In the genomic region with DNA sequence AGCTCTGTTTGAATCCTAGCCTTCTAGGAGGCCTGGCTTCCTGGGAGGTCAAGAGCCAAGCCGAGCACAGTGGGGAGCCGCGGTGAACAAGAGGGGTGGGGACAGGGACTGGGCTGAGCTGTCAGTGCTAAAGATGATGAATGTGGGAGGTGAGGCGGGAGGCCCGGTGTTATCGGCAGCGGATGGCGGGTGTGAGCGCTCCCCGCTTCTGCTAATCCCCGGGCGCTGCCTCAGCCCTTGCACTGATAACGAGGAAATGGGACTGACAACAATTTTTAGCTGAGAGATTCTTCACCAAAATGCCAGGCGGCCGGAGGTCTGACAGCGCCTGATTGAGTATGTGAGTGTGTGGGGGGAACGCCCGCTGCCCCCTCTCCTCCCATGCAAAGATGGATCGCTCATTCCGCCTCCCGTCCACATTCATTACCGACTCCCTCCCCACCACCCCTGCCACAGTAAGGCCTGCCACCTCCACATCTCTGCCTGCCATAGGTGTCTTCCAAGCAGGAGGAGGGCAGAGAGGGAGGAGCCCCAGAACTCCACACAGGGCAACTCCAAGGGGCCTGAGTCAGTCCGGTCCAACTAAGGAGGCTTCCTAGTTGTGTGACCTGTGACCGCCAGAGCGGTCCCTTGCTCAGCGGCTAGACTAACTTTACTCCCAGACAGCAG, we compare ENCODE assay signal across 8 mouse cellular contexts.
DNase-seq lines count a peak whose midpoint lies in the region; ATAC-seq and TF ChIP-seq lines count a peak whose summit lies in the region.

No protein-coding gene starts in this region.

- WGBS in lung, embryonic 14.5 days: 4% methylated on average over 26 of the region's 26 CpGs
- 21% methylated on average over 24 of the region's 26 CpGs for WGBS in stomach, postnatal 0 days

- peak overlapping the region; percentile 15; the same call in 1 of the 2 replicates for H3K27ac ChIP-seq in lung, embryonic 14.5 days (ENCODE audit: low read depth)
- no peak overlapping the region for H3K27ac ChIP-seq in stomach, postnatal 0 days (replicated peaks)
- H3K27ac ChIP-seq in left cerebral cortex, adult 2 months: no peak overlapping the region

- no peak for TF ChIP-seq EP300 in stomach, postnatal 0 days (optimal IDR thresholded peaks at IDR 0.05)

- H3K9ac ChIP-seq in lung, embryonic 14.5 days: no peak overlapping the region
- no peak overlapping the region for H3K9ac ChIP-seq in stomach, postnatal 0 days (ENCODE audit: low read length)

- DNase-seq in lung, embryonic 14.5 days: peak; percentile 24
- DNase-seq in lung, adult 18-20 months: no peak
- DNase-seq in stomach, postnatal 0 days (ENCODE audit: low spot score): no peak
- no peak for DNase-seq in left cerebral cortex, adult 2 months (ENCODE audit: extremely low spot score in 1 of 2, low spot score in 2 of 2)
- no peak for DNase-seq in left cerebral cortex, adult 9 months (ENCODE audit: low spot score in 2 of 2)
- DNase-seq in gastrocnemius, adult 18-20 months (ENCODE audit: low spot score): no peak

- TF ChIP-seq CTCF in lung, embryonic 14.5 days (IDR thresholded peaks at IDR 0.05; ENCODE audit: low read depth): no peak
- no peak for TF ChIP-seq CTCF in stomach, postnatal 0 days (IDR thresholded peaks at IDR 0.05; ENCODE audit: low read depth)
- no peak for TF ChIP-seq CTCF in left cerebral cortex, adult 2 months (IDR thresholded peaks at IDR 0.05)

- H3K9me3 ChIP-seq in lung, embryonic 14.5 days (ENCODE audit: low read depth, low read length): no peaks in the 10 kb centered on the region
- H3K9me3 ChIP-seq in stomach, postnatal 0 days (ENCODE audit: control insufficient read depth, low read length): no peaks in the 10 kb centered on the region

- H3K4me3 ChIP-seq in lung, embryonic 14.5 days (ENCODE audit: low read depth, low read length): no peak overlapping the region
- H3K4me3 ChIP-seq in stomach, postnatal 0 days (ENCODE audit: low read depth, low read length): no peak overlapping the region
- H3K4me3 ChIP-seq in left cerebral cortex, adult 2 months: no peak overlapping the region

- H3K27me3 ChIP-seq in lung, embryonic 14.5 days (ENCODE audit: insufficient read depth, low read length): peaks cover 53% of the 10 kb centered on the region
- no peaks in the 10 kb centered on the region for H3K27me3 ChIP-seq in stomach, postnatal 0 days (ENCODE audit: control insufficient read depth, insufficient read depth, low read length)

- H3K4me1 ChIP-seq in lung, embryonic 14.5 days (ENCODE audit: insufficient read depth): no peaks in the 10 kb centered on the region
- no peaks in the 10 kb centered on the region for H3K4me1 ChIP-seq in stomach, postnatal 0 days (replicated peaks; ENCODE audit: control insufficient read depth, insufficient read depth)

- H3K4me2 ChIP-seq in lung, embryonic 14.5 days: peak overlapping the region; percentile 43
- H3K4me2 ChIP-seq in stomach, postnatal 0 days (replicated peaks; ENCODE audit: low read depth): no peak overlapping the region

- intact Hi-C loops in left cerebral cortex, adult 2 months (cut with DNase I): no loop called here

- H3K36me3 ChIP-seq in lung, embryonic 14.5 days (ENCODE audit: insufficient read depth): no peaks in the 10 kb centered on the region
- H3K36me3 ChIP-seq in stomach, postnatal 0 days (ENCODE audit: control insufficient read depth, insufficient read depth, low read length): no peaks in the 10 kb centered on the region

- peak; percentile 75 for ATAC-seq in lung, embryonic 14.5 days (ENCODE audit: insufficient read depth)
- ATAC-seq in erythroblast, adult 5-6 weeks (replicated peaks; ENCODE audit: low FRiP score, poor library complexity, severe bottlenecking): peak; percentile 93
- 0 out of 2 replicates have a peak, but pooled peaks have one; percentile 21 for ATAC-seq in megakaryocyte, adult 5-6 weeks (ENCODE audit: poor library complexity, severe bottlenecking)
- 0 out of 2 replicates have a peak, but pooled peaks have one; percentile 31 for ATAC-seq in stomach, postnatal 0 days (ENCODE audit: low FRiP score, low TSS enrichment)

Comparison
In these comparisons a context has a peak if more than half of its experiments do, and no peak if none do; other contexts are left out.
1. ATAC-seq: peak in every context shown above with its lines; median percentile 93 in erythroblast, adult 5-6 weeks; 75 in lung, embryonic 14.5 days; 31 in stomach, postnatal 0 days; 21 in megakaryocyte, adult 5-6 weeks.